Mouse (Mus musculus) intestine, postnatal 0 days (tissue): ENCODE measurements around the gene Tmem110. TPM values are rescaled to one million over a fixed set of nuclear protein-coding genes. Genes with fewer than 3 reads are reported as not detected.

ENCODE experiments used
- ATAC-seq: fragments of 200-750 bp; cut with Nextera tagmentation; 2 replicates; pipeline ENCODE4 v1.8.0; 2017; ENCODE audit warnings: mild to moderate bottlenecking, moderate TSS enrichment, moderate library complexity
- H3K27ac ChIP-seq: fragments of 300-500 bp; sonication (generic); 2 replicates; pipeline ENCODE4 v1.5.1; 2014; ENCODE audit warnings: mild to moderate bottlenecking, low read depth, low read length, moderate library complexity
- H3K27me3 ChIP-seq: fragments of 300-500 bp; sonication (generic); replicated peaks from 2 replicates; pipeline ENCODE4 v1.6.1; 2014; ENCODE audit warnings: low read length, mixed read lengths; ENCODE audit not compliant: control insufficient read depth, insufficient read depth
- H3K36me3 ChIP-seq: fragments of 300-500 bp; sonication (generic); 2 replicates; pipeline ENCODE4 v1.6.1; 2014; ENCODE audit warnings: mild to moderate bottlenecking, moderate library complexity; ENCODE audit not compliant: control insufficient read depth, insufficient read depth
- H3K4me1 ChIP-seq: fragments of 300-500 bp; sonication (generic); replicated peaks from 2 replicates; pipeline ENCODE4 v1.6.1; 2014; ENCODE audit warnings: antibody characterized with exemption, low read length, mixed read lengths; ENCODE audit not compliant: control insufficient read depth, insufficient read depth
- H3K4me2 ChIP-seq: fragments of 300-500 bp; sonication (generic); replicated peaks from 2 replicates; pipeline ENCODE4 v1.6.1; 2014; ENCODE audit warnings: low read depth, mild to moderate bottlenecking, moderate library complexity
- H3K4me3 ChIP-seq: fragments of 300-500 bp; sonication (generic); 2 replicates; pipeline ENCODE4 v1.5.1; 2014; ENCODE audit warnings: low read depth, low read length
- H3K9ac ChIP-seq: fragments of 300-500 bp; sonication (generic); 2 replicates; pipeline ENCODE4 v1.6.1; 2014; ENCODE audit warnings: mild to moderate bottlenecking, low read depth, low read length
- H3K9me3 ChIP-seq: fragments of 300-500 bp; sonication (generic); 2 replicates; pipeline ENCODE4 v1.6.1; 2016; ENCODE audit warnings: mixed run types; ENCODE audit not compliant: control insufficient read depth
- CTCF ChIP-seq: sonication (generic); IDR thresholded peaks from 2 replicates; pipeline ENCODE4 v1.5.1; 2016; ENCODE audit warnings: low read depth, mild to moderate bottlenecking, control low read depth, antibody characterized with exemption, moderate library complexity
- WGBS: fragments of 180-500 bp; shearing (Covaris S2); extraction: QIAGEN DNeasy Blood & Tissue Kit; methylation state at CpG from one replicate; pipeline ENCODE4 v1.1.7; 2014; 5-methylcytosine and 5-hydroxymethylcytosine counted together
- polyA plus RNA-seq: library from polyadenylated mRNA; unstranded; fragments of >200 nt; fragmentation: Nextera tagmentation; extraction: Ambion mirVana; gene quantifications from 2 replicates; pipeline ENCODE4 v1.2.1, GENCODE M21; 2015

The Tmem110 gene
- polyA plus RNA-seq, 1 experiment from 2014 or later: 17.5 TPM

- H3K4me1 ChIP-seq: peaks cover 31% of the 10 kb centered on the region
- H3K9me3 ChIP-seq: no peaks in the 10 kb centered on the region
- H3K36me3 ChIP-seq: no peaks in the 10 kb centered on the region
- H3K4me2 ChIP-seq: 0 out of 2 replicates have a peak overlapping the region, but pooled peaks have one; percentile 4
- H3K27me3 ChIP-seq: no peaks in the 10 kb centered on the region
- no peak overlapping the region for H3K9ac ChIP-seq
- no peak overlapping the region for H3K4me3 ChIP-seq
- no peak for ATAC-seq
- TF ChIP-seq CTCF: no peak
- 0 out of 2 replicates have a peak overlapping the region, but pooled peaks have one; percentile 15 for H3K27ac ChIP-seq
- WGBS: 50% methylated on average over 11 of the region's 11 CpGs
Observed at GRCm38 (mm10) chr14:30828635-30829460, 3.5 kb downstream of the Tmem110 start.

GRCm38 (mm10) chr14:30837416-30837996, 12.1 kb downstream of the Tmem110 start:
- 88% methylated on average over 14 of the region's 14 CpGs for WGBS
- H3K4me2 ChIP-seq: no peak overlapping the region
- ATAC-seq: no peak
- no peaks in the 10 kb centered on the region for H3K27me3 ChIP-seq
- peaks cover 5% of the 10 kb centered on the region; the same call in 1 of the 2 replicates for H3K36me3 ChIP-seq
- no peak overlapping the region for H3K4me3 ChIP-seq
- H3K27ac ChIP-seq: no peak overlapping the region
- H3K9ac ChIP-seq: no peak overlapping the region
- H3K9me3 ChIP-seq: no peaks in the 10 kb centered on the region
- no peaks in the 10 kb centered on the region for H3K4me1 ChIP-seq
- no peak for TF ChIP-seq CTCF

GRCm38 (mm10) chr14:30843701-30844100, 18.3 kb downstream of the Tmem110 start:
- no peak overlapping the region for H3K4me2 ChIP-seq
- no peak for TF ChIP-seq CTCF
- no peak overlapping the region for H3K9ac ChIP-seq
- H3K9me3 ChIP-seq: no peaks in the 10 kb centered on the region
- H3K27ac ChIP-seq: no peak overlapping the region
- 79% methylated on average over 3 of the region's 3 CpGs for WGBS
- H3K36me3 ChIP-seq: no peaks in the 10 kb centered on the region; the same call in 1 of the 2 replicates
- no peaks in the 10 kb centered on the region for H3K27me3 ChIP-seq
- no peak for ATAC-seq
- no peak overlapping the region for H3K4me3 ChIP-seq
- H3K4me1 ChIP-seq: no peaks in the 10 kb centered on the region

- no peak for TF ChIP-seq CTCF
- Histone ChIP-seq H3K4me2 (no peak overlapping the region), H3K27ac (no peak overlapping the region), H3K9me3 (no peaks in the 10 kb centered on the region), H3K27me3 (no peaks in the 10 kb centered on the region), H3K9ac (no peak overlapping the region), H3K4me1 (no peaks in the 10 kb centered on the region), H3K36me3 (no peaks in the 10 kb centered on the region), H3K4me3 (no peak overlapping the region)
- no peak for ATAC-seq
- 91% methylated on average over 5 of the region's 5 CpGs for WGBS
Observed at GRCm38 (mm10) chr14:30850504-30850903, 25.1 kb downstream of the Tmem110 start.

GRCm38 (mm10) chr14:30852325-30852724, 26.9 kb downstream of the Tmem110 start:
- Histone ChIP-seq H3K27me3 (no peaks in the 10 kb centered on the region), H3K9ac (no peak overlapping the region), H3K4me3 (no peak overlapping the region), H3K27ac (no peak overlapping the region), H3K4me2 (no peak overlapping the region), H3K9me3 (no peaks in the 10 kb centered on the region), H3K36me3 (no peaks in the 10 kb centered on the region), H3K4me1 (no peaks in the 10 kb centered on the region)
- ATAC-seq: no peak
- WGBS: 63% methylated on average over 5 of the region's 5 CpGs
- no peak for TF ChIP-seq CTCF

- no peak overlapping the region for H3K27ac ChIP-seq
- H3K9ac ChIP-seq: no peak overlapping the region
- no peaks in the 10 kb centered on the region for H3K36me3 ChIP-seq
- no peak overlapping the region for H3K4me2 ChIP-seq
- H3K4me1 ChIP-seq: no peaks in the 10 kb centered on the region
- no peak overlapping the region for H3K4me3 ChIP-seq
- no peaks in the 10 kb centered on the region for H3K27me3 ChIP-seq
- H3K9me3 ChIP-seq: no peaks in the 10 kb centered on the region
- no peak for ATAC-seq
- WGBS: 90% methylated on average over 3 of the region's 3 CpGs
- TF ChIP-seq CTCF: no peak
Observed at GRCm38 (mm10) chr14:30855316-30855715, 29.9 kb downstream of the Tmem110 start.
